Mouse (Mus musculus) kidney, postnatal 4 days (tissue): ENCODE results near the gene 4930524J08Rik.

Source experiments
- DNase-seq, 2 experiments: peaks; one replicate each; pipeline ENCODE4 v3.0.0; 2021; ENCODE audit warnings: mixed read lengths in 2 of 2

4930524J08Rik gene

DNA sequence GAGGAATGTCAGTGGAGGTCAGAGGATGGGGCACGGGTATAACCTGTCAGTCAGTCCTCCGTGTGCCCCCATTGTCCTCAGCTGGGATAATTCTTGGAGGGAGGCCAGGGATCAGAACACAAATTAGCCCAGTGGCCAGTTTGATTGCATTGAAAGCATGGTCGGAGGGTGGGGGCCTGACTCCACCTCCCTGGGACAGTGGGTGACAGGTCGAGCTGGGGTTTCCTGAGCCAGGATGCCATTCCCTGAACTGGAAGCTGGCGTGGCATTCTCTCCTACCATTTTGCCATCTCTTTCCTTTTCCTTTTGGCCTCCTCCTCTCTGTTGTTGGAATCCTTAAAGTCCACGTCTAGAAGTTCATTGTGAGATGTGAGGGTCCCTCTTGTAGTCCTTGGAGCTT lies 27.0 kb downstream of the 4930524J08Rik start:
- no peak for DNase-seq

DNA sequence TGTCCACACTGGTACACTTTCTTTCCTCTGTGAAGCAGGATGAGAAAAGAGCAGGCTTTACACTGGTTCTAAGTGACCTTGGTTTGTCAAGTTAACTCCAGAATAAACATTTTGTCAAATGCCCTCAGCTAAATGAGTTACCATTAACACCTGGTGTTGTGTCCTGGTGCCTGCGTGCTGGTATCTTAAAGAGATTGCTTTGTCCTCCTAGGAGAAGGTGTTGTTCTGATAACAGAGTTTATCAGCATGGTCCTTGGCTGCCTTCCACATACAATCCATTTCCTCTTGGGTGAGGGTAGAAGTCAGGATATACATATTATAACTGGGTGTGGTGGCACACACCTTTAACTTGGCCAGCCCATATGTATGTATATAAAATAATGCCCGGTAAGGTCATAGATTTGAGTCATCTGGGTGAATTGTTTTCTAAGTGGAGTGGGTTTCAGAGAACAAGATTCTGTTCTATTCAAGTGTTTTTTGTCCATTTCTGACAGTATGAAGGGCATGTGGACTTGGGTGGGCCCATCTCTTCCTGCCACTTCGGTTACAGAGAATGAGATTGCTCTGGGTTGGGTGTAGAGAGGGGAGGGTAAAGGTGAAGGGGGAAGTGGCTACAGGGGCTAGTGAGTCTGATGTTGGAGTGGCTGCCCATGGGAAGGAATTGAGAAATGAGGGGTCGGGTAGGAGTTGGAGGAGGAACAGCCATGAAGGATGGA lies 27.6 kb downstream of the 4930524J08Rik start:
- DNase-seq = no peak

DNA sequence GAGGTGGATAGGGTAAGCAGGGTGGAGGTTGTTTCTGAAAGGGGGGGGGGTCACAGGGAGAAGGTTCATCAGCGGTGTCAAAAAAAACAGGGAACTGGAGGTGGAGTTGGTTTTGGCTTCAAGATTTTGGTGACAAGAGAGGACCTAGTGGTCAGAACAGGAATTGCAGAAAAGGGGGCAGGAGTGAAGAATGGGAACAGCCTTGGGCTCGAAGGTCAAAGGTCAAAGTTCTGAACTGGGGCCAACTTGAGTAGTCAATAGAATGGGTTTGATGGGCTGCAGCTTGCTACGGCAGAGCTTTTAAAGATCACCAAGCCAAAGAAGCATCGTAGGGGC lies 28.1 kb downstream of the 4930524J08Rik start:
- DNase-seq = no peak

DNA sequence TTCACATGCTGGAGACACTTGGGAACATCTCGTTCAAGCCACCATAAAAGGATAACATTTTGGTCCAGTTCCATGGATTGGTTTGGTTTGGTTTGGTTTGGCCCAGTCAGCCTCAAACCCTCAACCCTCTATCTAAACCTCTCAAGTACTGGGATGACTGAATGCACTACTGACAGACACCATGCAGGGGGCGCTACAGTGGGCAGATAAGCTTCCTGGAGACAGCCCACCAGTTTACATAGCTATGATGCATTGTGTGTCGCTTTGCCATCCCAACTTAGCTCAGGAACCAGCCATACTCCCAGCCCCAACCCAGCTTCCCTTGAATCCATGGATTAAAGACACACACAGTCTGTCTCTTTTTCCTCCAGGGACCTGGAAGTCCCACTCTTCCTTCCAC lies 29.6 kb downstream of the 4930524J08Rik start:
- no peak for DNase-seq

DNA sequence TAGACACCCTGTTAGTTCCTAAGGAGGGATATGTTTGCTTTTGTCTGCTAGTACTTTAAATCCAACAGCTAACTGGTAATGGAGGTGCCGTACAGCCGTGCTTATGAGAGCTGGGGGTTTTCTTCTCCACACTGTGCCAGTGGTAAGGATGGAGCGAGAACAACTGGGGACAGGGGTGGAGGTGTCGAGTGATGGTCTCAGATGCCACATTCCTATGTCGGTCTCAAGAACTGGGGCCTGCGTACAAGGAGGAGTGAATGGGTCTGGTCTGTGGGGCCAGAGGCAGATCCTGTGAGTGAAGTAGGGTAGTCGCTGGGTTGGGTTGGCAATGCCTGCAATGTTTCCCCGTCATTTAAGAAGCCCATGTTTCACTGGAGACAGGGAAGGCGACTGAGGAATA lies 33.7 kb downstream of the 4930524J08Rik start:
- no peak for DNase-seq

DNA sequence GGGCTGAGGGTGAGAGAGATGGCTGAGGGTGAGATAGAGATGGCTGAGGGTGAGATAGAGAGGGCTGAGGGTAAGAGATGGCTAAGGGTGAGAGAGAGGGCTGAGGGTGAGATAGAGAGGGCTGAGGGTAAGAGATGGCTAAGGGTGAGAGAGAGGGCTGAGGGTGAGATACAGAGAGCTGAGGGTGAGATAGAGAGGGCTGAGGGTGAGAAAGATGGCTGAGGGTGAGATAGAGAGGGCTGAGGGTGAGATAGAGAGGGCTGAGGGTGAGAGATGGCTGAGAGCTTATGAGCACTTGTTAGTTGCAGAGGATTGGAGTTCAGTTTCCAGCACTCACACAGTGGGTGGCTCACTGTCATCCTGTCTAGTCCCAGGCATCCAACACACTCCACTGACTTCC lies 41.2 kb downstream of the 4930524J08Rik start:
- no peak for DNase-seq

DNA sequence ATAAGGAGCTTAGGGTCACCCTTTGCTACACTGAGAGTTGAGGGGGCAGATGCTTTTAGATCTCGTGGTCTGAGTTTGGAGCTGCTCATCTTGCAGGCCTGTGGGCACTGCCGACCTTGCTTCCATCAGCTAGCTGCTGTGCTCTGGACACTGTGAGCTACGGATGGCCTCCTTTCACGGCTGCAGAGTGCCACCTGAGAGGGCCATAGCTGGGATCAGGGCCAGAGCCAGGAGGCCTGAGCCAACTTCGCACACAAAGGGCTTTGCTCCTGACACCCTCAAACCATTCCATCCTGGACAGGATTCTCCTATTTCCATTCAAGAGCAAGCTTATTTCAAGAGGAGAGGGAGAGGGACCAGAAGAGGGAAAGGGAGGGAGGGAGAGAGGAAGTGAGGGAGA lies 45.5 kb downstream of the 4930524J08Rik start:
- no peak for DNase-seq

DNA sequence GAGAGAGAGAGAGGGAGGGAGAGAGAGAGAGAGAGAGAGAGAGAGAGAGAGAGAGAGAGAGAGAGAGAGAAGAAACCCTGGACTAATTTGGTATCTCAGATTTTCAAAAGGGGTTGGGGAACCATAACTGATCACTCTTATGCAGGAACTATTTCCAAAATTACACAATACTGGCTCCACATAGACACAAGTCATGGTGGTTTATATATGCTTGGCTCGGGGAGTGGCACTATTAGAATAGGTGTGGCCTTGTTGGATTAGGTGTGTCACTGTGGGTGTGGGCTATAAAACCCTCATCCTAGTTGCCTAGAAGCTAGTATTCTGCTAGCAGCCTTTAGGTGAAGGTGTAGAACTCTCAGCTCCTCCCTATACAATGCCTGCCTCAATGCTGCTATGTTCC lies 46.0 kb downstream of the 4930524J08Rik start:
- DNase-seq = no peak
